Mouse (Mus musculus): ENCODE results near the gene Srsf12. TPM values are rescaled to one million over a fixed set of nuclear protein-coding genes. Genes with fewer than 3 reads are reported as not detected.

Srsf12 gene
- polyA plus RNA-seq, 1 experiment from 2014 or later = 13.2 TPM

DNA sequence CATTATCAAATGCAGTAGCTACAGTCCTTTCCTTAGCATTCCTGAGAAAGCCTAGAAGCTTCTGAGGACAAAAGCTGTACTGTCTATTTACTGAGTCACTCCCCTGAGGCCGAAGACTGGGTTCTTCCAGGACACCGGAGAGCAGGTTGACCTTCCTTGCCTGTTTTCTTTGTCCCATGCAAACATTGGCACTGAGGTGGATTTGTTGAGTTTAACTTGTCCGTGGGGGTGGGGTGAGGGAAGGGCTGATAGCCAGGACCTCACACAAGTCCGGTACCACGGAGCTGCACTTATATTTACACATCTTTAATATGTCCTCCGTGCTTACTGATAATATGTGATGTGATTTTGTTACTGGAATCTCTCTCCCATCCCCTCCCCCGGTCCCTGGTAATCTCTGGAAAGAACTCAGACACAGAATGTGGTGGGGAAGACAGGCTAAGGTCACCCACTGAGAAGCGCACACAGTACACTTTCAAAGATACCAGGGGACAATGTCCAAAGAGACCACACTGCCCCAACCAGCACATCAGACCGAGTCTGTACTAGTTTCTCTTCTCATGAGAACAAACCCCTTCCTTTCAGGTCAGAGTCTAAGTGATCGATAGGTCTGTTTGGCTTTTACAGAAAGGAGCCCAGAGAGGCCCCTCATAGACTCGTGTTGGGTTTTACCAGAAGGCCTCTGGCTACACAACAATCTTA lies 48.6 kb downstream of the Srsf12 start:
- no peak overlapping the region for H3K4me3 ChIP-seq
- WGBS = 85% methylated on average over 11 of the region's 11 CpGs
- H3K4me2 ChIP-seq = no peak overlapping the region
- no peaks in the 10 kb centered on the region for H3K27me3 ChIP-seq
- no peaks in the 10 kb centered on the region for H3K36me3 ChIP-seq (ENCODE audit: poor library complexity, severe bottlenecking)
- H3K4me1 ChIP-seq = no peaks in the 10 kb centered on the region
- no peaks in the 10 kb centered on the region for H3K9me3 ChIP-seq (replicated peaks)
- H3K27ac ChIP-seq = no peak overlapping the region
- ATAC-seq = no peak
- H3K9ac ChIP-seq = no peak overlapping the region

DNA sequence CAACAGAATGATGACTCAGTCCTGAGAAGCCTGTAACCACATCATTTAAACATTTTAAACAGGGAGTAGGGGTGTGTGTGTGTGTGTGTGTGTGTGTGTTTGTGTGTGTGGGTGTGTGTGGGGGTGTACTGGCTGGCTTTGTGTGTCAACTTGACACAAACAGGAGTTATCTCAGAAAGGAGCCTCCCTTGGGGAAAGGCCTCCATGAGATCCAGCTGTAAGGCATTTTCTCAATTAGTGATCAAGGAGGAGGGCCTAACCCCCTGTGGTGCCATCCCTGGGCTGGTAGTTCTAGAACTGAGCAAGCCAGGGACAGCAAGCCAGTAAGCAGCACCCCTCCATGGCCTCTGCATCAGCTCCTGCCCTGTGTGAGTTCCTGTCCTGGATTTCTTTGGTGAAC lies 51.5 kb downstream of the Srsf12 start:
- no peak overlapping the region for H3K4me2 ChIP-seq

DNA sequence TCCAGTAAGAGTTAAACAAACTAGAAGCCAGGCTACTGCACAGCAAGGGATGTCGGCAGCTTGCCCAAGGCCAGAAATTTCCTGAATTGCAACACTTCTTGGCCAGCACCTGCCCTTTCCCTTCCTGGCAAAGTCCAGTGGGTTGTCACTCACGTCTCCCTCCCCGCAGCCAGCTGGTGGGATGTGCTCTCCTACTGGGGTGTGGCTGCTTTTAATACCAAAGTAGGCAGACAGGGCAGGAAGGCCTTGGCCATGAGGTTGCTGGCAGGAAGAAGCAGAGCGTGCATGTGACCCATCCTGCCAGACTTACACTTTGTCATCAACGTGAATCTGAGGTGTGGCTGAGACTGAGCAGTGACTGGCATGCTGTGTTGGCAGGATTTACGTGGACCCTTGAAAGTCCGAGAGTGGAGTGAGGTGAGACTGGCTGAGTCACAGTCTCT lies 52.5 kb downstream of the Srsf12 start:
- Histone ChIP-seq H3K9me3 (replicated peaks) (no peaks in the 10 kb centered on the region), H3K4me1 (no peaks in the 10 kb centered on the region), H3K9ac (no peak overlapping the region), H3K27me3 (no peaks in the 10 kb centered on the region), H3K4me2 (no peak overlapping the region), H3K27ac (no peak overlapping the region), H3K36me3 (ENCODE audit: poor library complexity, severe bottlenecking) (no peaks in the 10 kb centered on the region), H3K4me3 (no peak overlapping the region)
- whole genome bisulfite sequencing = 74% methylated on average over 7 of the region's 7 CpGs
- no peak for ATAC-seq

More for the DNA sequence above, 51.5 kb downstream of the Srsf12 start:
- H3K9ac ChIP-seq = no peak overlapping the region
- no peak overlapping the region for H3K27ac ChIP-seq
- H3K27me3 ChIP-seq = no peaks in the 10 kb centered on the region
- ATAC-seq = no peak
- no peaks in the 10 kb centered on the region for H3K9me3 ChIP-seq (replicated peaks)
- H3K4me1 ChIP-seq = no peaks in the 10 kb centered on the region
- H3K36me3 ChIP-seq (ENCODE audit: poor library complexity, severe bottlenecking) = no peaks in the 10 kb centered on the region
- no peak overlapping the region for H3K4me3 ChIP-seq

DNA sequence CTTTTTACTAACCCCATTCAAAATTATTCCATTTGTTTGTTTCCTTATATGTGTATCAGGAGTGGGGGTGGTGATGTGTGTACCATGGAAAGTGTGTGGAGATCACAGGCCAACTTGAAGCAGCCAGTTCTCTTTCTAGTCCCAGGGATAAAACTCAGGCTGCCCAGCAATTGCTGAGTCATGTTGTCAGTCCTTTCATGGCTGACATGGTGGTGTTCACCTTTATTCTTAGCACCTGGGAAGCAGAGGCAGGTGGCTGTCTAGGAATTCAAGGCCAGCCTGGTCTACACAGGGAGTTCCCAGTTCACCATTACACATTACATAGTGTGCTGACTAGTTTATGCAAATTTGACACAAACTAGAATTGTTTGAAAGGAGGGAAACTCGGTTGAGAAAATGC lies 54.1 kb downstream of the Srsf12 start:
- H3K9ac ChIP-seq = no peak overlapping the region
- WGBS = 63% methylated on average over 1 of the region's 1 CpGs
- H3K4me3 ChIP-seq = no peak overlapping the region
- H3K36me3 ChIP-seq (ENCODE audit: poor library complexity, severe bottlenecking) = no peaks in the 10 kb centered on the region
- no peaks in the 10 kb centered on the region for H3K9me3 ChIP-seq (replicated peaks)
- no peak overlapping the region for H3K27ac ChIP-seq
- no peaks in the 10 kb centered on the region for H3K27me3 ChIP-seq
- H3K4me2 ChIP-seq = no peak overlapping the region
- no peaks in the 10 kb centered on the region for H3K4me1 ChIP-seq
- ATAC-seq = no peak

DNA sequence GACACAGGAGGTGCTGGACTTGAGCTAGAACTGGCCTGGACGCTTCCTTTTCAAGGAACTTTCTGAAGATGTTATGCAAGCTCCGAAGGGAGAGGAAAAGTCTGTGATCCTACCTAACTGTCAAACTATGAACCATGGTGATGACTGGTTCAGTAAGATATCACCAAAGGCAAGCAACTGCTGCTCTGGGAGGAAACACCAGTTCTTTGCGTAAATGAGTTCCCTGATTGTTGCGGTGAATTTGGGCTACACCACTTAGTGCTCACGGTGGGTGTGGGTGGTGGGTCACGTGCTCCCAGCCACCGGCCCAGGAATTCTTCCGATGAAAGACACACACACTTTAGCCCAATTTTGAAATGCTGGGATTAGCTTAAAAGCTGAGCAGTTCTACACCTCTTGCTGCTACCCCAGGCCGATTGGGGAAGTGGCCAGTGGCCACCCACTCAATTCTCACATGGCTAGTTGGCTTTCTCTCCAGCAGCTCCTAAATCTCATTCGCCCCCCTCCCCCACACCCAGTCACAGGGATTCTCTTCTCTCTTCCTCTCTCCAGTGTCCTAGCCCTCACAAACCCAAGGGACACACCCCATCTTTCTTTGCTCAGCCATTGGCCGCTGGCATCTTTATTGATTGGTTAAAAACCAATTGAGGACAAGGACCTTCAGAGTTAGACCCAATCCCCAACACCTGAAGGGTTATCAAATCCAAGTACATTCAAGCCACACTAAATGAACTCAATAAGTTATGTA lies 56.4 kb downstream of the Srsf12 start:
- no peak for ATAC-seq
- no peak overlapping the region for H3K4me3 ChIP-seq
- no peak overlapping the region for H3K4me2 ChIP-seq
- no peaks in the 10 kb centered on the region for H3K27me3 ChIP-seq
- H3K4me1 ChIP-seq = no peaks in the 10 kb centered on the region
- H3K36me3 ChIP-seq (ENCODE audit: poor library complexity, severe bottlenecking) = no peaks in the 10 kb centered on the region
- no peaks in the 10 kb centered on the region for H3K9me3 ChIP-seq (replicated peaks)
- H3K9ac ChIP-seq = no peak overlapping the region
- no peak overlapping the region for H3K27ac ChIP-seq
- 92% methylated on average over 11 of the region's 11 CpGs for WGBS

DNA sequence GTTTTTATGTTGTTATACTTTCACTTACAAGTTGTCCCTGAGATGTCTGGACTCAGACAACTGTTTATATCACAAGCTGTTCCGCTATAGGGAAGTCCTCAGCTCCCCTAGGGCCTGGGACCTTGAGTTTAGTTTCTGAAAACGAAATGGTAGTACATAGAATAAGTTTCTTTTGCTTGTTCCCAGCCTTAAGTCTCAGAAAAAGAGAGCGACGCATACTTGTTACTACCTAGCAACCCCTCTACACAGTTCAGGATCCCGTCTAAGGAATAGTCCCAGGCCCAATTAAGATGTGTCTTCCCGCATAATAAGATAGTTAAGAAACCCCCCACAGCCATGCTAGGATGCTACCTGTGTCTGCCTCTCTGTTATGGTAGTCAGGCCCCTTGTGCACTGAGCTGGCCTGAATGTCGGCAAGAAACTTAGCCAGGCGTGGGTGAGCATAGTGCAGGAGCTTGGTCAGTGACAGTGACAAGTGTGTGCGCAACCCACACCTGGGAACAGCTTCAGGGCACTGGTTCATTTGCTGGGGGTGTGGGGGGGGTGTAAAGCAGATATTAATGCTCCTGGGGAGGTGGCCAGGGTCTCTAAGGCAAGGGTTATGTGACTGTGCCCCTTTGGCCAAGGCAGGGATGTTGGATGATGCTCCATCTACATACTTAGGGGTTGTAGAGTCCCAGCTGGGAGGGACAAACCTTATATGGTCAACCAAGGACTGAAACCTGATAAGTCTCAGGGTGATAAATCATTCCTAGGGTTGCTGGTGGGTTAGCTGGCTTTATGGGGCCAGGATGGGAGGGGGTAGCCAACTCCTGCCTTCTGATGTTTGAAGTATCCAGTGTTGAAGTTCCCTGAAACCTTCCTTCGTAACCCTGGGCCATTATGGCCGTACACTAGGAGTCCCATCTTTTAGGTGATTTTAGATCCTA lies 61.9 kb downstream of the Srsf12 start:
- Histone ChIP-seq H3K4me1 (no peaks in the 10 kb centered on the region), H3K36me3 (ENCODE audit: poor library complexity, severe bottlenecking) (no peaks in the 10 kb centered on the region), H3K27me3 (no peaks in the 10 kb centered on the region), H3K4me2 (no peak overlapping the region), H3K4me3 (no peak overlapping the region), H3K27ac (no peak overlapping the region), H3K9ac (no peak overlapping the region), H3K9me3 (replicated peaks) (no peaks in the 10 kb centered on the region)
- 83% methylated on average over 11 of the region's 11 CpGs for WGBS
- ATAC-seq = no peak

DNA sequence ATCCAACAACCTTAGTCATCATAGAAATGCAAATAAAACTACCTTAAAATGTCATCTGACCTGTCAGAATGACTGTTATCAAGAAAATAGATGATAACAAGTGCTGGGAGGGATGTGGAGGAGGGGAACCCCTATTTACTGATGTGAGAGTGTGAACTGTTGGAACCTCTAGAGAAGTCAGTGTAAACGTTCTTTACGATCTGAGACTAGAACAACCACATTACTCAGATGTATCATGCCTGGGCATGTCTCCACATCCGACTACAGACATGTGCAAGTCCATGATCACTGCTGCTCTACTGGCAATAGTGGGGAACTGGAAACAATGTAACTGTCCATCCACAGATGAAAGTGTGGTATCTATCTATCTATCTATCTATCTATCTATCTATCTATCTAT lies 64.6 kb downstream of the Srsf12 start:
- no peak overlapping the region for H3K27ac ChIP-seq
- ATAC-seq = no peak
- H3K27me3 ChIP-seq = no peaks in the 10 kb centered on the region
- H3K9ac ChIP-seq = no peak overlapping the region
- no peaks in the 10 kb centered on the region for H3K36me3 ChIP-seq (ENCODE audit: poor library complexity, severe bottlenecking)
- no peaks in the 10 kb centered on the region for H3K4me1 ChIP-seq
- H3K9me3 ChIP-seq (replicated peaks) = no peaks in the 10 kb centered on the region
- no peak overlapping the region for H3K4me3 ChIP-seq
- H3K4me2 ChIP-seq = no peak overlapping the region
- WGBS = 74% methylated on average over 3 of the region's 3 CpGs

DNA sequence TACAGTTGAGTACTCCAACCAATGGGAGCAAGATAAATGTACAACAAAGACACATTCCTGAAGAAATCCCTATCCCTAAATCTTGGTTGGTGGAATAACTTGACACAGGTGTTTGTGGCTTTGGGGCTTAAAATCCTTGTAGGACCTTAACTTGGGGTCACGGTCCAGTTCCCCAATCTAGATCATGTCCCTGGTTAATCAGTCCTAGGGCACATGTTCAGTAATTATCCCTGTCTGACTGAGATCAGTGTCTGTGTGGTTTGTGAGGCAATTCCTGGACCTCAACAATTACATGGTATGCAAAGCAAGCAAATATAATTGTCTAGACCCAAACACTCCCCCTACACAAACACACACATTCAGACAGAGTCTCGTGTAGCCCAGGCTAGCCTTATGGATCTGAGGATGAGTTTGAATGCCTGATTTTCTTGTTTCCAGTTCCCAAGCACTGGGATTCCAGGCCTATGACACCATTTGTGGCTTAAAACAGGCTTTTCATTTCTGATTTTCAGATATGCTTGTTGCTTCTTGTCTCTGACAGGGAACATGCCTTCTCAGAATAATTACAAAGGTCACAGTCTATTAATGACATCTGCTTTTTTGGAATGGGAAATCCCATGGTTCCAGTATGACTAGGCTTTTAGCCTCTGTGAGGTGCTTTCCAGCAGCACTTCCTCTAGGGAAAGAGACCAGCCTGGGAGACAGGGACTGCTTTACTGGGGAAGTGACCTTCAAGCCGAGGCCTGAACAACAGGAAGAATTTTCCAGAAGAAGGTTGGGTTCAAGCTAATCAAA lies 73.3 kb downstream of the Srsf12 start:
- no peaks in the 10 kb centered on the region for H3K4me1 ChIP-seq
- no peak for ATAC-seq
- H3K4me2 ChIP-seq = no peak overlapping the region
- H3K27ac ChIP-seq = no peak overlapping the region
- H3K36me3 ChIP-seq (ENCODE audit: poor library complexity, severe bottlenecking) = no peaks in the 10 kb centered on the region
- H3K9me3 ChIP-seq (replicated peaks) = no peaks in the 10 kb centered on the region
- WGBS = 86% methylated on average over 3 of the region's 3 CpGs
- H3K27me3 ChIP-seq = no peaks in the 10 kb centered on the region
- H3K9ac ChIP-seq = no peak overlapping the region
- H3K4me3 ChIP-seq = no peak overlapping the region

Other genes starting within 250 kb of the Srsf12 start
- 22.7 and 23.9 TPM in 2 replicates for gene Rragd, start 226.0 kb upstream of the Srsf12 start, polyA plus RNA-seq (2015; fragmentation: Nextera tagmentation; extraction: Ambion mirVana)
- gene Ube2j1, start 177.6 kb upstream of the Srsf12 start, polyA plus RNA-seq (2015; fragmentation: Nextera tagmentation; extraction: Ambion mirVana) = 46.5 and 47.2 TPM in 2 replicates
- gene Gabrr2, start 146.0 kb upstream of the Srsf12 start, polyA plus RNA-seq (2015; fragmentation: Nextera tagmentation; extraction: Ambion mirVana) = 0.48 and 0.69 TPM in 2 replicates
- gene Gabrr1, start 76.5 kb upstream of the Srsf12 start, polyA plus RNA-seq (2015; fragmentation: Nextera tagmentation; extraction: Ambion mirVana) = not detected in 2 replicates
- 2.1 TPM in 2 replicates for gene Pm20d2, start 19.3 kb upstream of the Srsf12 start, polyA plus RNA-seq (2015; fragmentation: Nextera tagmentation; extraction: Ambion mirVana)
- 76.4 and 85.7 TPM in 2 replicates for gene Pnrc1, start 81.2 kb downstream of the Srsf12 start, polyA plus RNA-seq (2015; fragmentation: Nextera tagmentation; extraction: Ambion mirVana)
- 35.1 and 36.6 TPM in 2 replicates for gene Rngtt, start 101.3 kb downstream of the Srsf12 start, polyA plus RNA-seq (2015; fragmentation: Nextera tagmentation; extraction: Ambion mirVana)